Mouse (Mus musculus): ENCODE measurements around the gene Polr3e. TPM values are rescaled to one million over a fixed set of nuclear protein-coding genes. Genes with fewer than 3 reads are reported as not detected.

Polr3e gene
- 45.6 and 46.4 TPM in 2 replicates for polyA plus RNA-seq (2015; fragmentation: Nextera tagmentation; extraction: Ambion mirVana)

- H3K4me3 ChIP-seq (ENCODE audit: low read length), result peak within 1 kb of the TSS; percentile 96
- under 1% methylated on average over 84 of the region's 102 CpGs for WGBS
- no peaks in the 10 kb centered on the region for H3K27me3 ChIP-seq (ENCODE audit: insufficient read depth, low read length)
- no peaks in the 10 kb centered on the region for H3K9me3 ChIP-seq (ENCODE audit: low read length)
- peaks cover 13% of the 10 kb centered on the region for H3K4me1 ChIP-seq (ENCODE audit: insufficient read depth, low read length)
- H3K9ac ChIP-seq (replicated peaks; ENCODE audit: low read length), result peak within 1 kb of the TSS; percentile 75
- peak within 1 kb of the TSS; percentile 75 for H3K4me2 ChIP-seq (replicated peaks; ENCODE audit: low read depth, low read length)
- peak; percentile 95 for ATAC-seq (ENCODE audit: low FRiP score, low TSS enrichment)
- no peaks in the 10 kb centered on the region for H3K36me3 ChIP-seq (ENCODE audit: insufficient read depth, low read length)
- H3K27ac ChIP-seq (ENCODE audit: low read length), result peak within 1 kb of the TSS; percentile 77
Measured at GRCm38 (mm10) chr7:120917592-120918461, at the start of gene Polr3e. TSS of gene Polr3e (plus strand) at chr7:120917744.

GRCm38 (mm10) chr7:120869883-120870282 lies 47.7 kb upstream of the Polr3e start:
- Histone ChIP-seq H3K36me3 (ENCODE audit: insufficient read depth, low read length) (no peaks in the 10 kb centered on the region), H3K4me2 (replicated peaks; ENCODE audit: low read depth, low read length) (no peak overlapping the region), H3K27ac (ENCODE audit: low read length) (peak overlapping the region; percentile 29), H3K4me3 (ENCODE audit: low read length) (no peak overlapping the region), H3K27me3 (ENCODE audit: insufficient read depth, low read length) (no peaks in the 10 kb centered on the region), H3K4me1 (ENCODE audit: insufficient read depth, low read length) (peaks cover 19% of the 10 kb centered on the region), H3K9ac (replicated peaks; ENCODE audit: low read length) (no peak overlapping the region), H3K9me3 (ENCODE audit: low read length) (no peaks in the 10 kb centered on the region)
- WGBS, result 36% methylated on average over 5 of the region's 5 CpGs
- ATAC-seq (ENCODE audit: low FRiP score, low TSS enrichment), result peak; percentile 46; the same call in 1 of the 2 replicates

- no peaks in the 10 kb centered on the region for H3K27me3 ChIP-seq (ENCODE audit: insufficient read depth, low read length)
- no peak overlapping the region for H3K4me3 ChIP-seq (ENCODE audit: low read length)
- H3K9me3 ChIP-seq (ENCODE audit: low read length), result no peaks in the 10 kb centered on the region
- H3K9ac ChIP-seq (replicated peaks; ENCODE audit: low read length), result no peak overlapping the region
- WGBS, result 73% methylated on average over 5 of the region's 5 CpGs
- H3K36me3 ChIP-seq (ENCODE audit: insufficient read depth, low read length), result no peaks in the 10 kb centered on the region
- H3K4me2 ChIP-seq (replicated peaks; ENCODE audit: low read depth, low read length), result no peak overlapping the region
- peaks cover 13% of the 10 kb centered on the region for H3K4me1 ChIP-seq (ENCODE audit: insufficient read depth, low read length)
- no peak for ATAC-seq (ENCODE audit: low FRiP score, low TSS enrichment)
- peak overlapping the region; percentile 29 for H3K27ac ChIP-seq (ENCODE audit: low read length)
Measured at GRCm38 (mm10) chr7:120870431-120871008, 47.0 kb upstream of the Polr3e start.

- Histone ChIP-seq H3K4me1 (ENCODE audit: insufficient read depth, low read length) (peaks cover 6% of the 10 kb centered on the region; the same call in 1 of the 2 replicates), H3K4me2 (replicated peaks; ENCODE audit: low read depth, low read length) (no peak overlapping the region), H3K27ac (ENCODE audit: low read length) (no peak overlapping the region), H3K27me3 (ENCODE audit: insufficient read depth, low read length) (no peaks in the 10 kb centered on the region), H3K4me3 (ENCODE audit: low read length) (no peak overlapping the region), H3K36me3 (ENCODE audit: insufficient read depth, low read length) (no peaks in the 10 kb centered on the region), H3K9ac (replicated peaks; ENCODE audit: low read length) (no peak overlapping the region), H3K9me3 (ENCODE audit: low read length) (no peaks in the 10 kb centered on the region)
- WGBS, result 72% methylated on average over 12 of the region's 12 CpGs
- ATAC-seq (ENCODE audit: low FRiP score, low TSS enrichment), result no peak
Measured at GRCm38 (mm10) chr7:120873083-120873482, 44.5 kb upstream of the Polr3e start.

GRCm38 (mm10) chr7:120874021-120874420 lies 43.5 kb upstream of the Polr3e start:
- Histone ChIP-seq H3K27me3 (ENCODE audit: insufficient read depth, low read length) (no peaks in the 10 kb centered on the region), H3K27ac (ENCODE audit: low read length) (no peak overlapping the region), H3K4me1 (ENCODE audit: insufficient read depth, low read length) (0 out of 2 replicates have a peak, but pooled peaks cover 6% of the 10 kb centered on the region), H3K4me3 (ENCODE audit: low read length) (no peak overlapping the region), H3K9ac (replicated peaks; ENCODE audit: low read length) (no peak overlapping the region), H3K4me2 (replicated peaks; ENCODE audit: low read depth, low read length) (no peak overlapping the region), H3K9me3 (ENCODE audit: low read length) (no peaks in the 10 kb centered on the region), H3K36me3 (ENCODE audit: insufficient read depth, low read length) (no peaks in the 10 kb centered on the region)
- WGBS, result 92% methylated on average over 3 of the region's 3 CpGs
- no peak for ATAC-seq (ENCODE audit: low FRiP score, low TSS enrichment)

GRCm38 (mm10) chr7:120874764-120875539 lies 42.6 kb upstream of the Polr3e start:
- ATAC-seq (ENCODE audit: low FRiP score, low TSS enrichment), result peak; percentile 72
- Histone ChIP-seq H3K9ac (replicated peaks; ENCODE audit: low read length) (no peak overlapping the region), H3K9me3 (ENCODE audit: low read length) (no peaks in the 10 kb centered on the region), H3K4me3 (ENCODE audit: low read length) (no peak overlapping the region), H3K4me1 (ENCODE audit: insufficient read depth, low read length) (no peaks in the 10 kb centered on the region), H3K36me3 (ENCODE audit: insufficient read depth, low read length) (no peaks in the 10 kb centered on the region), H3K4me2 (replicated peaks; ENCODE audit: low read depth, low read length) (no peak overlapping the region), H3K27me3 (ENCODE audit: insufficient read depth, low read length) (no peaks in the 10 kb centered on the region), H3K27ac (ENCODE audit: low read length) (peak overlapping the region; percentile 63)
- 68% methylated on average over 7 of the region's 7 CpGs for WGBS

- 56% methylated on average over 3 of the region's 3 CpGs for WGBS
- no peaks in the 10 kb centered on the region for H3K27me3 ChIP-seq (ENCODE audit: insufficient read depth, low read length)
- H3K9me3 ChIP-seq (ENCODE audit: low read length), result no peaks in the 10 kb centered on the region
- H3K4me3 ChIP-seq (ENCODE audit: low read length), result no peak overlapping the region
- no peaks in the 10 kb centered on the region for H3K4me1 ChIP-seq (ENCODE audit: insufficient read depth, low read length)
- ATAC-seq (ENCODE audit: low FRiP score, low TSS enrichment), result peak; percentile 60
- H3K36me3 ChIP-seq (ENCODE audit: insufficient read depth, low read length), result peaks cover 4% of the 10 kb centered on the region; the same call in 1 of the 2 replicates
- no peak overlapping the region for H3K4me2 ChIP-seq (replicated peaks; ENCODE audit: low read depth, low read length)
- H3K9ac ChIP-seq (replicated peaks; ENCODE audit: low read length), result peak overlapping the region; percentile 31; the same call in 1 of the 2 replicates
- H3K27ac ChIP-seq (ENCODE audit: low read length), result peak overlapping the region; percentile 63
Measured at GRCm38 (mm10) chr7:120875540-120876388, 41.8 kb upstream of the Polr3e start.

GRCm38 (mm10) chr7:120878271-120878670 lies 39.3 kb upstream of the Polr3e start:
- H3K27me3 ChIP-seq (ENCODE audit: insufficient read depth, low read length), result no peaks in the 10 kb centered on the region
- no peak overlapping the region for H3K9ac ChIP-seq (replicated peaks; ENCODE audit: low read length)
- ATAC-seq (ENCODE audit: low FRiP score, low TSS enrichment), result no peak
- no peak overlapping the region for H3K4me3 ChIP-seq (ENCODE audit: low read length)
- no peak overlapping the region for H3K27ac ChIP-seq (ENCODE audit: low read length)
- no peaks in the 10 kb centered on the region for H3K4me1 ChIP-seq (ENCODE audit: insufficient read depth, low read length)
- no peaks in the 10 kb centered on the region for H3K9me3 ChIP-seq (ENCODE audit: low read length)
- WGBS, result 80% methylated on average over 6 of the region's 6 CpGs
- H3K36me3 ChIP-seq (ENCODE audit: insufficient read depth, low read length), result peaks cover 7% of the 10 kb centered on the region; the same call in 1 of the 2 replicates
- H3K4me2 ChIP-seq (replicated peaks; ENCODE audit: low read depth, low read length), result no peak overlapping the region

- Histone ChIP-seq H3K27me3 (ENCODE audit: insufficient read depth, low read length) (no peaks in the 10 kb centered on the region), H3K9ac (replicated peaks; ENCODE audit: low read length) (no peak overlapping the region), H3K9me3 (ENCODE audit: low read length) (0 out of 2 replicates have a peak, but pooled peaks cover 4% of the 10 kb centered on the region), H3K4me1 (ENCODE audit: insufficient read depth, low read length) (no peaks in the 10 kb centered on the region), H3K27ac (ENCODE audit: low read length) (no peak overlapping the region), H3K4me3 (ENCODE audit: low read length) (no peak overlapping the region), H3K4me2 (replicated peaks; ENCODE audit: low read depth, low read length) (no peak overlapping the region), H3K36me3 (ENCODE audit: insufficient read depth, low read length) (peaks cover 18% of the 10 kb centered on the region)
- ATAC-seq (ENCODE audit: low FRiP score, low TSS enrichment), result no peak
- 95% methylated on average over 3 of the region's 3 CpGs for WGBS
Measured at GRCm38 (mm10) chr7:120879972-120880371, 37.6 kb upstream of the Polr3e start.
